Mouse (Mus musculus): Measurements from ENCODE around the gene Zfp444. TPM values are rescaled to one million over a fixed set of nuclear protein-coding genes. Genes with fewer than 3 reads are reported as not detected.

Gene Zfp444
- 22.6 and 32.4 TPM in 2 replicates for total RNA-seq (2017)

GRCm38 (mm10) chr7:6172006-6172649, at the start of gene Zfp444:
Gene Zfp444, plus strand, starts transcription at chr7:6172226.
- peak; percentile 81 for ATAC-seq (ENCODE audit: extremely low read depth, insufficient number of reproducible peaks, low FRiP score, poor library complexity, severe bottlenecking)

GRCm38 (mm10) chr7:6126690-6127448, 45.2 kb upstream of the Zfp444 start:
- ATAC-seq (ENCODE audit: extremely low read depth, insufficient number of reproducible peaks, low FRiP score, poor library complexity, severe bottlenecking), result peak; percentile 80

GRCm38 (mm10) chr7:6130346-6130745, 41.7 kb upstream of the Zfp444 start:
- ATAC-seq (ENCODE audit: extremely low read depth, insufficient number of reproducible peaks, low FRiP score, poor library complexity, severe bottlenecking), result no peak

GRCm38 (mm10) chr7:6132646-6133045, 39.4 kb upstream of the Zfp444 start:
- no peak for ATAC-seq (ENCODE audit: extremely low read depth, insufficient number of reproducible peaks, low FRiP score, poor library complexity, severe bottlenecking)

GRCm38 (mm10) chr7:6136497-6136896, 35.5 kb upstream of the Zfp444 start:
- no peak for ATAC-seq (ENCODE audit: extremely low read depth, insufficient number of reproducible peaks, low FRiP score, poor library complexity, severe bottlenecking)

GRCm38 (mm10) chr7:6139295-6139694, 32.7 kb upstream of the Zfp444 start:
- no peak for ATAC-seq (ENCODE audit: extremely low read depth, insufficient number of reproducible peaks, low FRiP score, poor library complexity, severe bottlenecking)

- no peak for ATAC-seq (ENCODE audit: extremely low read depth, insufficient number of reproducible peaks, low FRiP score, poor library complexity, severe bottlenecking)
Measured at GRCm38 (mm10) chr7:6143991-6144531, 28.0 kb upstream of the Zfp444 start.

GRCm38 (mm10) chr7:6145423-6146188, 26.4 kb upstream of the Zfp444 start:
- no peak for ATAC-seq (ENCODE audit: extremely low read depth, insufficient number of reproducible peaks, low FRiP score, poor library complexity, severe bottlenecking)

- ATAC-seq (ENCODE audit: extremely low read depth, insufficient number of reproducible peaks, low FRiP score, poor library complexity, severe bottlenecking), result no peak
Measured at GRCm38 (mm10) chr7:6146194-6146981, 25.6 kb upstream of the Zfp444 start.

- ATAC-seq (ENCODE audit: extremely low read depth, insufficient number of reproducible peaks, low FRiP score, poor library complexity, severe bottlenecking), result no peak
Measured at GRCm38 (mm10) chr7:6146982-6147325, 25.1 kb upstream of the Zfp444 start.

GRCm38 (mm10) chr7:6147688-6148087, 24.3 kb upstream of the Zfp444 start:
- no peak for ATAC-seq (ENCODE audit: extremely low read depth, insufficient number of reproducible peaks, low FRiP score, poor library complexity, severe bottlenecking)

GRCm38 (mm10) chr7:6151266-6151665, 20.8 kb upstream of the Zfp444 start:
- ATAC-seq (ENCODE audit: extremely low read depth, insufficient number of reproducible peaks, low FRiP score, poor library complexity, severe bottlenecking), result no peak

- no peak for ATAC-seq (ENCODE audit: extremely low read depth, insufficient number of reproducible peaks, low FRiP score, poor library complexity, severe bottlenecking)
Measured at GRCm38 (mm10) chr7:6152036-6152435, 20.0 kb upstream of the Zfp444 start.

GRCm38 (mm10) chr7:6153131-6153530, 18.9 kb upstream of the Zfp444 start:
- no peak for ATAC-seq (ENCODE audit: extremely low read depth, insufficient number of reproducible peaks, low FRiP score, poor library complexity, severe bottlenecking)

- ATAC-seq (ENCODE audit: extremely low read depth, insufficient number of reproducible peaks, low FRiP score, poor library complexity, severe bottlenecking), result no peak
Measured at GRCm38 (mm10) chr7:6154164-6154563, 17.9 kb upstream of the Zfp444 start.

- ATAC-seq (ENCODE audit: extremely low read depth, insufficient number of reproducible peaks, low FRiP score, poor library complexity, severe bottlenecking), result peak; percentile 37
Measured at GRCm38 (mm10) chr7:6155031-6155872, 16.8 kb upstream of the Zfp444 start.

- peak; percentile 73 for ATAC-seq (ENCODE audit: extremely low read depth, insufficient number of reproducible peaks, low FRiP score, poor library complexity, severe bottlenecking)
Measured at GRCm38 (mm10) chr7:6155901-6156411, 16.1 kb upstream of the Zfp444 start, which contains the start of gene Zfp787. Gene Zfp787, minus strand, starts transcription at chr7:6155997.

Data from neutrophil, adult 5-6 weeks (primary cell).